Mouse (Mus musculus) heart, adult 9 months (tissue): ENCODE results near the gene Pogz.
"Not testable (repeated sequence)": the region's sequence is repeated elsewhere in the genome, so short reads cannot be mapped to it uniquely, and the experiment has no call there.

Experiments used
- DNase-seq, 2 experiments: peaks; one replicate each; pipeline ENCODE4 v3.0.0; 2022; ENCODE audit warnings: low spot score in 2 of 2

The Pogz gene

GRCm38 (mm10) chr3:94832701-94833100 is 4.7 kb upstream of the Pogz start:
- no peak for DNase-seq

GRCm38 (mm10) chr3:94833358-94833757 is 4.0 kb upstream of the Pogz start:
- no peak for DNase-seq

GRCm38 (mm10) chr3:94835396-94835795 is 2.0 kb upstream of the Pogz start:
- DNase-seq, result no peak

GRCm38 (mm10) chr3:94837959-94838496 is 661 bp downstream of the Pogz start:
- DNase-seq, result peak; percentile 84 to 86

DNA sequence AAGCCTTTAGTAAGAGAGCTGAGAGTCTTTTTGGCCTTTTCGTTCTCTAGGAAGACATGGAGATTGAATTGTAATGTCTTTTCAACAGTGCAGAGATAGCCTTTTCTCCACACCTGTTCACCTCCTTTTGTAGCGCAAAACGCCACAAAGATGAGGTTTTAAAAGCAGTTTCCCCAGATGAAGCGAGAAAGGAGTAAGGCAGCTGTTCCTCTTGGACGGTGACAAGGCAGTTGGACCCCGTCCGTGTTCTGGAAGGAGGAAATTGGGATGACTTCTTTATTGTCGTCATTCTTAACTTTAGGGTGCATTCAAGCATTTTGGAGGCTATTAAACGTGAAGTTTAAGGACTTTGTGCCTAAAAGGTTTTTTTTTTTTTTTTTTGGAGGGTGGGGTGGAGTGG is 1.3 kb downstream of the Pogz start:
- peak in 1 of 2 experiments; percentile 12 for DNase-seq

DNA sequence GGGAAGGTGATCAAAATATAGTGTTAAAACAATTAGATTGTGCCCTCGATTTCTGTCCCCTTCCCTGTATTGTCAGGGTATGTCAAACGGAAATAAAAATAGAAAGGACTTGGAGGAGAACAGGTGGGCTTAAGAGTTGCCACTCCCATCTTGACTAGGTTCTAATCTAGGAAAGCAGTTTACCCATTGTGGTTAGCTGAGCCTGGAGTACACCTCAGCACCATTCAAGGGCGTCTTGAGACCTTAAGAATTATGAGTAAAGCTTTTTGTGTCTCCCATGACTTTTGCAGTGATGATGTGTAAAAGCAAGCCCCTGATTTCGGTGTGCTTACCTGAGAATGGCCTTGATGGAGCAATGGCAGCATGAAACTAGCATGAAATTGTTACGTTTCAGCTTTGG is 1.7 kb downstream of the Pogz start:
- DNase-seq, result no peak

DNA sequence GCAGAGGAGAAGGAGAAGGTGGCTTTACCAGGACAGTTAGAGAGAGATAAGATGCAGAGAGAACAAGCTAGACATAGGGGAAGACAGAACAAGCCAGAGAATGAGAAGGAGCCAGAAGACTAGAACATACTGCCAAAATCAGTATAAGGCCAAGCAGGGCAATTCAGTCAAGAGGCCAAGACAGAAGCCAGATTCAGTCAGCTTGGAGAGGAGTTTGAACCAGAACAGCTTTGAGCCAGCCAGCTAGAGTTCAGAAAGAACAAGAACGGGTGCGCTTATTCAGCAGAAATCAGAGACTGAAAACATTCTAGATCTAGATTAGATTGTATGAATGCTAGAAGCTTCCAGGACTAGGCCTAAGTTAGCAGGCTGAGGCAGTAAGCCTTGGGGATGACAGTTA is 10.0 kb downstream of the Pogz start:
- DNase-seq, result no peak

DNA sequence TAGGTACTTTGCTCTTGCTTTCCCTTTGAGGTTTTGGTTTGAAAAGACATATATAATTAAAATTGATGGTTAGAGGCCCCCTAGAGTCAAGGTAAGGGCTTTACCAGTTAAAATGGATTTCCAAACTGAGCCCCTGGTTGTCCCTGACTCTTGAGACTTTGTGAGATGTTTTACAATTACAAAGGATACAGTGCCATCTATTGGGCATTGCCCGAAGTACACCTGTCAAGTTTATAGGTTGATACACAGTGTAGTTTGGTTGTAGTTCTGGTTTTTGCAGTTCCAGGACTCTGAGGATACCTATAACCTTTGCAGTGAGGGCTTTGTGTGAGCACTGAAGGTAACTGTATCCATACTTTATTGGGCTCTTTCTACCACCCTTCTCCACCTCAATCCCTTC is 12.0 kb downstream of the Pogz start:
- DNase-seq, result peak; percentile 23 to 54

DNA sequence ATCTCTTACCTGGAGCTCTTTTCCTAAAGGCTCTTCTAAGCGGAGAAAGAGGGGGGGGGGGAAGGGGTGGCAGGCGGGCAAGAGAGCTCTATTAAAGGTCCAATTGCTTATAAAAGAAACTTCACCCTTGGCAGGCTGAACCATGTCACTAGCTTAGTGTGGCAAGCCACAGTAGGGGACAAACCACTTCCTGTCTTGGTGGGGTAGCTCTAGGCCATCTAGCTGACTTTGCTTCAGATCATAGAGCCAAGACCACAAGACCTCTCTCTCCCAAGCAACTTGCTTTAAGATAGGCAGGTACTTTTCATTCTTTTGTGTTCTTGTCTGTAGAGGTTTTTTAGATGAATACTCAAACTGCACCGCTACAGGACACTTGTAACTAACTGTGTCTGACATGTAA is 14.4 kb downstream of the Pogz start:
- DNase-seq, result peak; percentile 12 to 16

- no peak for DNase-seq
These were observed 14.8 kb downstream of the Pogz start for GRCm38 (mm10) chr3:94852215-94852614.

- no peak for DNase-seq
These were observed 22.1 kb downstream of the Pogz start for GRCm38 (mm10) chr3:94859471-94859870.

DNA sequence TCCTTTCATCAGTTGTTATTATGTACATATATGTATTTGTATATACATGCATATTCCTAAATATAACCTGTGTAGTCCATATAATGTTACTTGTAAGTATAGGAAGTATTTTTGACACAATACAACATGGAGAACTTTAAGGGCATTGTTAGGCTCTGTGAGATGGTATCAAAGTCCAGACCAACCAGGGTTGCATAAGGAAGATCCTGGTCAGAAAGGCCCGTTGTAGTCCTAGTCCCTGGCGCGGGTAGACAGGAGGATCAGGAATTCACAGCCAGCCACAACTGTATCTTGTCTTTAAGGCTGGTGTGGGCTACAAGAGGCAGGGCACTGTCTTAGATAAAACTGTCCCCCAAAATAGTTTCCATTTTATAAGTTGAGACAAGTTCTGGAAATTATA is 31.6 kb downstream of the Pogz start:
- no peak for DNase-seq

- no peak for DNase-seq
These were observed 41.3 kb downstream of the Pogz start for GRCm38 (mm10) chr3:94878618-94879017.

DNA sequence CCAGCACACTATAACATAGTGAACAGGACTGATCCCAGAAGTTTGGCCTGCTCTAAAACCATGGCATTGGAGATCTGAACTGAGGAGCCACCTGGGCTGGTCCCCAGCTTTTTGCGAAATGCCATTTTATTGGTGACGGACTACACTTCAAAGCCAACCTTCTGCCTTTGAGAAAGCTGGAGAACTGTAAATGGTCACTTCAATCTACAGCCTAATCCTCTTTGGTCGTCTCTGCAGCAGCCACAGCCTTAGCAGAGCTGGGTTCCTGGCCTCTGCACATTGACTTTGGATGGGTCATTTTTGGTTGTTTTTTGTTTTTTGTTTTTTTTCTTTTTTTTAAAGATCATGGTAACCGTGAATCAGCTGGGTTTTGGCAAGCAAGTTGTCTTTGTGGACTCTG is 44.5 kb downstream of the Pogz start:
- no peak for DNase-seq

- no peak for DNase-seq
These were observed 45.2 kb downstream of the Pogz start for GRCm38 (mm10) chr3:94882579-94882978.

- peak; percentile 87 to 89 for DNase-seq
These were observed 49.2 kb downstream of the Pogz start, which contains the start of gene Psmb4 for GRCm38 (mm10) chr3:94886316-94887224. Psmb4 (minus strand) TSS chr3:94886961.

DNA sequence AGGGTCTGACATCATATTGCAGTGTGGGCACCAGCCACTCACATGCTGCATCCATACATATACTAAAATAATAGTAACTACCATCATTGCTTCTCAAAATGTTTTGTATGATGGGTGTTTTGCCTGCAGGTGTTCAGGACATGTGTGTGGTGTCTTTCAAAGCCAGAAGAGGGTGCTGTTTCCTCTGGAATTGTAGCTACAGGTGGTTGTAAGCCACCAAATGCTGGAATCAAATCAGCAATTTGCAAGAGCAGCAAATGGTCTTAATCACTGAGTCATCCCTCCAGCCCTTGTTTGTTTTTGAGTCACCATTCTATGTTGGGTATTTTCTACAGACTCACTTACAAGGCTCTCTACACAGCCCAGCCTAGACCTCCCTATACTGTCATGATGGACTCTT is 51.2 kb downstream of the Pogz start:
- peak in 1 of 2 experiments; percentile 23 for DNase-seq

DNA sequence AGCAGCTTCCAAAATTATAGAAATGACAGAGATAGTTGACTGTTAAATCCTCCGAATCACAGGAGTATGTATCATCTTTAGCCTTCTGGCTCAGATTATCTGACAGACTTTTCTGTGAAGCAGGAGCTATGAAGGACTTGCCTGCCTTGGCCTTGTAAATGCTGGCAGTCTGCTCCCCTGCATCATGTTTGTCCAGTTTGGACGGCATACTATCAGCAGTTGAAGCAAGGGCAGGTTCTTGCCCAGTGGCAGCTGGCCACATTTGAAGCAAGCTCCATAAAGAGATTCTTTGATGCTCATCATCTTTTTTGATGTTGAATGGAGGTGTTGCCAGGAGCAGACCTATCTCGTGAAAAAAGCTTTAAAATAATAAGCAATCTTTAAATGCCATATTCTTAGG is 56.7 kb downstream of the Pogz start:
- DNase-seq, result no peak

- DNase-seq, result peak; percentile 23 to 44
These were observed 65.4 kb downstream of the Pogz start for GRCm38 (mm10) chr3:94902747-94903146.

DNA sequence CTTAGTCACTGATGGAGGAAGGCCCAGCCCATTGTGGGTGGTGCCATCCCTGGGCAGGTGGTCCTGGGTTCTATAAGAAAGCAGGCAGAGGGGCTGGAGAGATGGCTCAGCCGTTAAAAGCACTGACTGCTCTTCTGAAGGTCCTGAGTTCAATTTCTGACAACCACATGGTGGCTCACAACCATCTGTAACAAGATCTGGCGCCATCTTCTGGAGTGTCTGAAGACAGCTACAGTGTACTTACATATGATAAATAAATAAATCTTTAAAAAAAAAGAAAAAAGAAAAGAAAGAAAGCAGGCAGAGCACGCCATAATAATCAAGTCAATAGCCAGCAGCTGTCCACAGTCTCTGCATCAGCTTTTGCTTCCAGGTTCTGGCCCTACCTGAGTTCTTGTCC is 67.4 kb downstream of the Pogz start:
- not testable (repeated sequence) for DNase-seq

DNA sequence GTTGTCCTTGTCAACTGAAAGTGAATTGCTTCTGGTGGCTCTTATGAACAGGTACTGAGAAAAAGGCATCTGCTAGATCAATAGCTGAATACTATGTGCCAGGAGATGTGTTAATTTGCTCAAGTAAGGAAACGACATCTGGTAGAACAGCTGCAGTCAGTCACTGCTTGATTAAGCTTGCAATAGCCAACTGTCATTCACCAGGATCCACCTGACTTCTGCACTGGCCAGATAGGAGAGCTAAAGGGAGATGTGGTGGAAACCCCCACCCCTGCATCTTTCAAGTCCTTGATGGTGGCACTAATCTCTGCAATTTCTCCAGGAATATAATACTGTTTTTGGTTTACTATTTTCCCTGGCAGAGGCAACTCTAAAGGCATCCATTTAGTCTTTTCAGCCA is 69.1 kb downstream of the Pogz start:
- DNase-seq, result no peak

- DNase-seq, result no peak
These were observed 73.8 kb downstream of the Pogz start for GRCm38 (mm10) chr3:94911050-94911693.

GRCm38 (mm10) chr3:94913801-94914200 is 76.4 kb downstream of the Pogz start:
- no peak for DNase-seq
